Mouse (Mus musculus) heart, postnatal 0 days (tissue): ENCODE data around the gene Prkg1. TPM values are rescaled to one million over a fixed set of nuclear protein-coding genes. Genes with fewer than 3 reads are reported as not detected.

ENCODE experiments used
- ATAC-seq: fragments of 200-750 bp; cut with Nextera tagmentation; 2 replicates; pipeline ENCODE4 v1.8.0; 2017; ENCODE audit warnings: low read depth, moderate number of reproducible peaks, moderate library complexity; ENCODE audit not compliant: insufficient read depth
- DNase-seq: peaks from one replicate; pipeline ENCODE4 v3.0.0-alpha.2; 2016; ENCODE audit warnings: low spot score
- H3K27ac ChIP-seq: fragments of 300-500 bp; sonication (generic); 2 replicates; pipeline ENCODE4 v1.5.1; 2014; ENCODE audit warnings: low read depth, mild to moderate bottlenecking
- H3K27me3 ChIP-seq: fragments of 300-500 bp; sonication (generic); 2 replicates; pipeline ENCODE4 v1.6.1; 2014; ENCODE audit warnings: low read length, mixed read lengths; ENCODE audit not compliant: control insufficient read depth, insufficient read depth
- H3K36me3 ChIP-seq: fragments of 300-500 bp; sonication (generic); replicated peaks from 2 replicates; pipeline ENCODE4 v1.6.1; 2014; ENCODE audit warnings: low read length, mixed read lengths; ENCODE audit not compliant: control insufficient read depth, insufficient read depth
- H3K4me1 ChIP-seq: fragments of 300-500 bp; sonication (generic); 2 replicates; pipeline ENCODE4 v1.6.1; 2014; ENCODE audit warnings: antibody characterized with exemption; ENCODE audit not compliant: control insufficient read depth, insufficient read depth
- H3K4me2 ChIP-seq: fragments of 300-500 bp; sonication (generic); 2 replicates; pipeline ENCODE4 v1.6.1; 2014; ENCODE audit warnings: low read depth, mild to moderate bottlenecking, low read length, moderate library complexity
- H3K4me3 ChIP-seq: fragments of 300-500 bp; sonication (generic); 2 replicates; pipeline ENCODE4 v1.5.1; 2014; ENCODE audit warnings: low read depth, low read length
- H3K9ac ChIP-seq: fragments of 300-500 bp; sonication (generic); replicated peaks from 2 replicates; pipeline ENCODE4 v1.6.1; 2014; ENCODE audit warnings: low read depth, low read length, mixed read lengths
- H3K9me3 ChIP-seq: fragments of 300-500 bp; sonication (generic); replicated peaks from 2 replicates; pipeline ENCODE4 v1.6.1; 2016; ENCODE audit warnings: low read length; ENCODE audit not compliant: control insufficient read depth
- CTCF ChIP-seq: IDR thresholded peaks from 2 replicates; pipeline ENCODE4 v1.5.1; 2016; ENCODE audit warnings: antibody characterized with exemption, control low read depth, low read depth
- EP300 ChIP-seq: IDR thresholded peaks from 2 replicates; pipeline ENCODE4 v1.6.1; 2016; ENCODE audit warnings: antibody characterized with exemption, low read depth
- WGBS: fragments of 180-500 bp; shearing (Covaris S2); extraction: QIAGEN DNeasy Blood & Tissue Kit; methylation state at CpG from one replicate; pipeline ENCODE4 v1.1.7; 2014; 5-methylcytosine and 5-hydroxymethylcytosine counted together
- polyA plus RNA-seq: library from polyadenylated mRNA; unstranded; fragments of >200 nt; fragmentation: Nextera tagmentation; extraction: Ambion mirVana; gene quantifications from 2 replicates; pipeline ENCODE4 v1.2.1, GENCODE M21; 2015
- total RNA-seq: library from RNA; depleted of rRNA; stranded (reverse); fragments of >200 nt; gene quantifications from 2 replicates; pipeline ENCODE4 v1.2.3, GENCODE M21; 2014; ENCODE audit warnings: low replicate concordance

The Prkg1 gene
- total and polyA plus RNA-seq, 2 experiments from 2014 or later, result 4.5 to 14.6 TPM

DNA sequence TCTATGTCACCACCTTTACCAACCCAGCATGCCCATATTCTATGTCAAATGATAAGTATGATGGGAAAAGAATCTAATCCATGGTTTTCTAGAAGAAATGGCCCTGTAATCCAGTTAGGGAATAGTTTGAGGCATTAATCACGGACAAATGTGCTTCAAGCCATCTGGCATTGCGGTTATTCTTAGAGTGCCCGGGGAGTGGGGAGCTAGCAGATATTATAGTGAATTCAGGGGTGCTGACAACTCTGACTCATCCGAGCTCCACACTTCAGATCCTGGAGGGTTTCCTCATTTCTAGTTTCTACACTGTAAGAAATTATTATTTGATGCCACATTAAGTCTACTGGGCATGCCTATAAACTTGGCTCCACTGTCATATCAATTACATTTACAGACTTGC, 200.5 kb downstream of the Prkg1 start:
- TF ChIP-seq CTCF (no peak), EP300 (no peak)
- H3K9me3 ChIP-seq, result no peaks in the 10 kb centered on the region
- no peak overlapping the region for H3K4me3 ChIP-seq
- no peaks in the 10 kb centered on the region for H3K4me1 ChIP-seq
- 81% methylated on average over 4 of the region's 4 CpGs for WGBS
- no peaks in the 10 kb centered on the region for H3K36me3 ChIP-seq
- ATAC-seq (no peak), DNase-seq (no peak)
- no peaks in the 10 kb centered on the region for H3K27me3 ChIP-seq
- H3K27ac ChIP-seq, result no peak overlapping the region
- H3K4me2 ChIP-seq, result no peak overlapping the region
- no peak overlapping the region for H3K9ac ChIP-seq

DNA sequence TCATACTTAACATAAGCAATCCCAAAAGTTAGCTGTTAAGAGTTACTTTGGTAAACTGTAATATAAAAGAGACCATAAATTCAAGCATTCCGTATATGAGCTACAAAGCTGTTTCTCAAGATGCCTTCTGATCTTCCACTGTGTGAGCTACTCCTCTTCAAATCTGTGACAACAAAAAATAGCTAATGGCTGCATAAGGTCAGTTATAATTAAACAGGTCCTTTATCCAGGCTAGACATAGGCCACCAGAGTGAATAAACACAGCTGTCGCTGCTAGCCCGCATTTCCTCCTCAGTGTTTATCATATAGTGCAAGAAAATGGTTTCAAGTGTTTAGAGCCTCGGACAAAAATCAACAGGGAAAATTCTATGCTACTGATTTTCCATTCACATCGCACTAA, 218.8 kb downstream of the Prkg1 start:
- WGBS, result 68% methylated on average over 5 of the region's 5 CpGs
- ATAC-seq, result no peak

DNA sequence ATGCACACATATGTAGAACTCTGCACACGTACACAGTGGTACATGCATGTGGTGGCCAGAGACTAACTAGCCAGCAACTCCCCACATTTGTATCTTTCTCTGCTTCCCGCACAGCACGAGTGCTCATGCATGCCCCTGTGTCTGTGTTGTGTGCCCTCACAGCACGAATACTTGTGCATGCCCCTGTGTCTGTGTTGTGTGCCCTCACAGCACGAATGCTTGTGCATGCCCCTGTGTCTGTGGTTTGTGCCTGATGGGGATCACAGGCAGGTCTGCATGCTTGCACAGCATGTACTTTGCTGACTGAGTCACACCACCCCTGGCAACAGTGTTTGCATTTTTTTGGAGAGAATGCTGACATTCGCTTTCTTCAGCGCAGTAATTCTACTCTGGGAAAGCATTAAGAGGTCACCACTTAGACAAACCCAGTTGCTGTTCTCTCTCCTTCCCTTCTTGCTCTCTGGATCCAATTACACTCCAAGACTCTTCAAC, 233.5 kb downstream of the Prkg1 start:
- DNase-seq (no peak), ATAC-seq (no peak)
- Histone ChIP-seq H3K36me3 (no peaks in the 10 kb centered on the region), H3K27ac (no peak overlapping the region), H3K27me3 (no peaks in the 10 kb centered on the region), H3K4me1 (no peaks in the 10 kb centered on the region), H3K9me3 (no peaks in the 10 kb centered on the region), H3K4me2 (no peak overlapping the region), H3K9ac (no peak overlapping the region), H3K4me3 (no peak overlapping the region)
- WGBS, result 65% methylated on average over 7 of the region's 7 CpGs
- TF ChIP-seq EP300 (no peak), CTCF (no peak)

More for the DNA sequence above, 218.8 kb downstream of the Prkg1 start:
- H3K4me1 ChIP-seq, result no peaks in the 10 kb centered on the region
- no peak overlapping the region for H3K27ac ChIP-seq
- no peak overlapping the region for H3K4me2 ChIP-seq
- DNase-seq, result no peak
- TF ChIP-seq CTCF (no peak), EP300 (no peak)
- H3K9me3 ChIP-seq, result no peaks in the 10 kb centered on the region
- no peak overlapping the region for H3K9ac ChIP-seq
- H3K36me3 ChIP-seq, result no peaks in the 10 kb centered on the region
- H3K4me3 ChIP-seq, result no peak overlapping the region
- H3K27me3 ChIP-seq, result no peaks in the 10 kb centered on the region

DNA sequence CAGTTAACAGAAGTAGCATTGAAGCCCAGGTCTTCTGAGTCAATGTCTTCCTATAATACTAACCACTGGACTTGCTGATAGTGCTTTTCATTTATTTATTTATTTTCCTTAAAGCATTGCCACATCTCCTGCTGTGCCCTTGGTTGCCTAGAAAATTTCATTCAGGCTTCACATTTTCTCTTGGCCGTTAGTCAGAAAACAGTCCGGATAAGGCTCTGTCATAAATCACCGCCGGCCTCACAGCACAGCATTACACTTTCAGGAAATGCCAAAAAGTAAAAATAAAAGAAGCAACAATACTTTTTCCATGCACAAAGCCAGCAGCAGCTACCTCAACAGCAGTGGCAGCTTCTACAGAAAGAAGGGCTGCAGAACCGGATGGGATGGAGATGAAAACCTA, 234.2 kb downstream of the Prkg1 start:
- no peak overlapping the region for H3K9ac ChIP-seq
- no peak for TF ChIP-seq EP300
- TF ChIP-seq CTCF, result no peak
- no peaks in the 10 kb centered on the region for H3K4me1 ChIP-seq
- 52% methylated on average over 5 of the region's 5 CpGs for WGBS
- no peak; the same call in 1 of the 2 replicates for ATAC-seq
- H3K27ac ChIP-seq, result no peak overlapping the region
- no peaks in the 10 kb centered on the region for H3K27me3 ChIP-seq
- DNase-seq, result peak; percentile 31
- H3K4me3 ChIP-seq, result no peak overlapping the region
- no peaks in the 10 kb centered on the region for H3K36me3 ChIP-seq
- no peaks in the 10 kb centered on the region for H3K9me3 ChIP-seq
- no peak overlapping the region for H3K4me2 ChIP-seq

DNA sequence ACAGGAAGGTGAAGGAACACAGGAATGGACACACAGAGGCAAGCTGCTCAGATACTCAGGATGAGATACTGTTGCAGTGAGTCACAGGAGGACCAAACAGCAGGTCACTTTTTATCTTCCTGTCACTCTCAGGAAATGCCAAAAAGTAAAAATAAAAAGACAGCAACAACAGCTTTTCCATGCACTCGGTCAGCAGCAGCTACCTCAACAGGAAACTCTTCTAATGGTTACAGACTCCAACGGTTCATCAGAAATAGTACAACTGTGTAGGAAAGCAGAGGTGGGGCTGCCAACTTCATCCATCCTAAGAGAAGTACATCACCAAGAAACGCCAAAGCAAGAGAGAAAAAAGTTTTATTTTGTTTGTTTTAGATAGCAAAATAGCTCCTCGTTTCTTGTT, 234.9 kb downstream of the Prkg1 start:
- H3K27ac ChIP-seq, result no peak overlapping the region
- ATAC-seq, result no peak
- no peaks in the 10 kb centered on the region for H3K27me3 ChIP-seq
- H3K9ac ChIP-seq, result no peak overlapping the region
- H3K36me3 ChIP-seq, result no peaks in the 10 kb centered on the region
- 43% methylated on average over 4 of the region's 4 CpGs for WGBS
- no peak for TF ChIP-seq EP300
- TF ChIP-seq CTCF, result no peak
- H3K4me1 ChIP-seq, result no peaks in the 10 kb centered on the region
- no peaks in the 10 kb centered on the region for H3K9me3 ChIP-seq
- no peak overlapping the region for H3K4me2 ChIP-seq
- no peak for DNase-seq
- H3K4me3 ChIP-seq, result no peak overlapping the region

DNA sequence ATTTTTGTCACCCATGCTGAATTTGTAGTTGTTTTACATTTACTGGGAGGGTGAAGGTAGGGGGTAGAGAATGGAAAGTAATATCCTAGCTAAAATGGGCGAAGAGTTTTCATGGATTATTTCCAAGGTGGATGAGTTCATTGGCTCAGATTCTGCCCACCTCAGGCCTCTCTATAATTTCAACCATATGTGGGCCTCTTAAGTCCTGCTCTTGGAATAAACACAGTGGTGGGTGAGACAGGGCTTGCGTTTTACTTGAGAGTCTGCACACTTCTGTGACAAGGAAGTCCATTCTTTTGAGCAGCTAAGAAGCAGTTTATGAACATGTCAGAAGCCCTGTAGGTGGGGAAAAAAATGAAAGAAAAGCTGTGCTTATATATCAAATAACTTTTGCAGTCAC, 250.3 kb downstream of the Prkg1 start:
- TF ChIP-seq EP300 (no peak), CTCF (no peak)
- Histone ChIP-seq H3K27me3 (no peaks in the 10 kb centered on the region), H3K27ac (no peak overlapping the region), H3K4me2 (no peak overlapping the region), H3K9me3 (no peaks in the 10 kb centered on the region), H3K36me3 (no peaks in the 10 kb centered on the region), H3K4me3 (no peak overlapping the region), H3K9ac (no peak overlapping the region), H3K4me1 (no peaks in the 10 kb centered on the region)
- DNase-seq (no peak), ATAC-seq (no peak)
- WGBS, result 83% methylated on average over 2 of the region's 2 CpGs
